Mouse (Mus musculus): ENCODE data around the gene Tchhl1. TPM values are rescaled to one million over a fixed set of nuclear protein-coding genes. Genes with fewer than 3 reads are reported as not detected.

The Tchhl1 gene
- polyA plus RNA-seq, 1 experiment = 0.11 TPM

DNA sequence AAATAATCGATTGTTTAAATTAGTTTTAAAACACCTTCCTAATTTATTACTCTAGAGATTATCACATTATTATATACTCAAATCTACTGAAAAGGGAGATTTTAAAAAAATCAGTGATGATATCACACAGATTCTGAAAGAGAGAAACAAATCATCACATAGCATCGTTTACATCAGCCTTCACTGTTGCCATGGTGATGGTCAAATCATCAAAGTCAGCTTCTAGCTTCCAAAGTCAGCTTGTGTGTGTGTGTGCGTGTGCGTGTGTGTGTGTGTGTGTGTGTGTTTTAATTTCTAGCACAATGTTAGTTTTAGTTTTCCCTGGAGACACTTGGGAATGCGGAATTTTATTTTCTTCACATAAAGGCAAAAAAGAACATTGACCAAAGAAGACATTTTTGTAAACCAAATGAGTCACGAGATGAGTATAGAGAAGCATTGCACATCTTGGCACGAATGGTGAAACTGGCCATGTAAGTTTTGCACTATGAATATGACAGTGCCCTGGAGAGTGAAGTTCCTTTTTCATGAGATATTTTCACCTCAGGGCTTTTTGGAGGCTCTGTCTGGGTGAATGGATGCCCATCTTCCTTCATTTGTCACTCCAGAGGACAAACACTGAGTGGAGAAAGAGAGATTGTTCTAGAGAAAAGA is 36.1 kb downstream of the Tchhl1 start:
- DNase-seq (ENCODE audit: low read depth) = no peak

- no peak for DNase-seq (ENCODE audit: low read depth)
Observed at GRCm38 (mm10) chr3:93505960-93506863, 37.7 kb downstream of the Tchhl1 start.

DNA sequence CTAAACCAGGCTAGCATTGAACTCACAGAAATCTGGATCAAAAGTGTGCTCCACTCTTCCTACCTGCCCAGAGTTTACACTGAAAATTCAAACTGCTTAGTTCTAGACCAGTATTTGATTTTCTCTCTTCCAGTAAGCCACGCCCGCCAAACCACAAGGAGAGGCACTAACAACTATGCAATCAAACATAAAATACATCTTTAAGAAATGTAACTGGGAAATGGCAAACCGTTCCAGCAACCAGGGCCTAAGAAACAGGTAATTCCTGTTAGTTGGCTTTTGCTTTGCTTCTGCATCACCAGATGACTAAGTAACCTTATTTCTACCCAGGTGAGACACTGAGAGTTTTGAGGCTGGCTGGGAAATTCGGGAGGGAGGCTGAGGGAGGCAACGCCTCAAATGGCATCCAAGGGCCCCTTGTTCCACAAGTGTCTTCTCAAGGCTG is 38.3 kb downstream of the Tchhl1 start:
- DNase-seq (ENCODE audit: low read depth) = no peak

GRCm38 (mm10) chr3:93509301-93509700 is 40.7 kb downstream of the Tchhl1 start:
- DNase-seq (ENCODE audit: low read depth) = no peak

GRCm38 (mm10) chr3:93511036-93511435 is 42.5 kb downstream of the Tchhl1 start:
- DNase-seq (ENCODE audit: low read depth) = no peak

- no peak for DNase-seq (ENCODE audit: low read depth)
Observed at GRCm38 (mm10) chr3:93511801-93512200, 43.2 kb downstream of the Tchhl1 start.

GRCm38 (mm10) chr3:93512386-93513101 is 44.0 kb downstream of the Tchhl1 start:
- DNase-seq (ENCODE audit: low read depth) = no peak

DNA sequence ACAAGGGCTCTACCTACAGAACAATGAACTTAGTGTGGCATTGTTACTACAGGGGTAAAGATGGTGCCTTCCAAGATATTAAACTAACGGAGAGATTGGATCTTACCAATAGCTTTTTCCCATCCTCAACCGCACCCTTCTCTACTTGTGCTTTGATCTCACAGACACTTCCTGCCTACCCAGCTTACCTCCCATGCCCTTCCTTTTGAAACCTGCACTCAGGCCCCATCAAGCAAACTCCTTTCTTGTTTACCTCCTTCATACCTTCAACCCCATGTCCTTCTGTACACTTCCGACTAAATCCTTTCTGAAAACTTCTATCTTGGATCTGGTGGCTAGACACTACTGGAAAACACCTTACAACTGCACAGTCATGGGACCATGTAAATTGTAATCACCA is 46.1 kb downstream of the Tchhl1 start:
- no peak for DNase-seq (ENCODE audit: low read depth)

- no peak for DNase-seq (ENCODE audit: low read depth)
Observed at GRCm38 (mm10) chr3:93517343-93517742, 48.8 kb downstream of the Tchhl1 start.

- DNase-seq (ENCODE audit: low read depth) = no peak
Observed at GRCm38 (mm10) chr3:93519856-93520329, 51.3 kb downstream of the Tchhl1 start.

- DNase-seq (ENCODE audit: low read depth) = no peak
Observed at GRCm38 (mm10) chr3:93520330-93521193, 52.0 kb downstream of the Tchhl1 start, which contains the start of gene S100a11. Gene S100a11 (plus strand): TSS chr3:93520488.

Other genes starting within 250 kb of the Tchhl1 start
- not detected in 2 replicates for gene Flg, start 195.2 kb upstream of the Tchhl1 start, polyA plus RNA-seq (2012; rRNA removed)
- not detected in 2 replicates for gene Hrnr, start 149.0 kb upstream of the Tchhl1 start, polyA plus RNA-seq (2012; rRNA removed)
- not detected in 2 replicates for gene Rptn, start 75.1 kb upstream of the Tchhl1 start, polyA plus RNA-seq (2012; rRNA removed)
- gene Tchh, start 26.4 kb upstream of the Tchhl1 start, polyA plus RNA-seq (2012; rRNA removed) = 0.50 and 2.1 TPM in 2 replicates
- gene S100a11, start 51.7 kb downstream of the Tchhl1 start, polyA plus RNA-seq (2012; rRNA removed) = 596 and 600 TPM in 2 replicates
- gene S100a10, start 86.3 kb downstream of the Tchhl1 start, polyA plus RNA-seq (2012; rRNA removed) = 99.9 and 141 TPM in 2 replicates
- gene Tdpoz2, start 183.9 kb downstream of the Tchhl1 start, polyA plus RNA-seq (2012; rRNA removed) = not detected in 2 replicates
- gene Tdpoz1, start 207.6 kb downstream of the Tchhl1 start, polyA plus RNA-seq (2012; rRNA removed) = not detected in 2 replicates
- not detected in 2 replicates for gene Gm37596, start 224.3 kb downstream of the Tchhl1 start, polyA plus RNA-seq (2012; rRNA removed)